Mouse (Mus musculus): ENCODE measurements at regions not wholly inside any gene's neighbourhood (a gene's known extent, or its start where the extent isn't known, plus 50 kb on each side); places are given as distances from the start of the nearest gene placed in this dataset.
"Not testable (repeated sequence)": the region's sequence is repeated elsewhere in the genome, so short reads cannot be mapped to it uniquely, and the experiment has no call there.

DNA sequence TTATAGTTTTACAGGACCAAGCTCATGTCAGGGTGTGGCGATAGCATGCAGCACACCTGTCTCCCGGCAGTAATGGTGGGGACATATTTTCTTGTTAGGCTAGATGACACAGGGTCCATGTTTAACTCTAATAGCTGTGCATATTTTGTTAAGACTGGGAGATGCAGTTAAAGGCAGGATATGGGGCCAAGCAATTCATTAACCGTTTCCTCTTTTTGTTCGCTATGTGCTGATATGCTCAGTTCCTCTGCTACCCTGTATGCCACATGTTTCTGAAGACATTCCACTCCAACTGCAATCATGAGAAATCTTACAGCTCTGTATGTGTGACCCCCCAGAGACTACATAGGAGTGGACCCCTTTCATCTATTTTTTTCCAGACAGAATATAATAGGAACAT, 104.0 kb upstream of the Stt3b start:
- no peak for DNase-seq (ENCODE audit: low read depth, low spot score)

DNA sequence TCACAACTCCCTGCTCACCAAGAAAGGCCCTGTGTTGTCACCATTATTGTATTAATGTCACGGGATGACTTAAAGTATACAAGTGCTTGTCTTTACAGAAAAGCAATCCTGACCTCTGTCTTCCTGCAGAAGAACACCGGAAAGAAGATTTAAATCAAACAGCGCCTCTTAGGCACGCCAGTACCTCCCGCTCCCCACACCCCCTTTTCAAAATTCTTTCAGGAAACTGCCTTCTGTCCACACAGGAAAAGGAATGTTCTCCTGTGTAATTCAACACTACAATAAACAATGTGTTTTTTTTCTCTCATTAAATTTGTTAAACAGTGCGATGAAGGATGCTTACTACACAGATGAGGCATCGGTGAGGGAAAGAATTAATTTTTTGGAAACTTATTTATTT, 112.6 kb upstream of the Stt3b start:
- DNase-seq (ENCODE audit: low read depth, low spot score), result no peak

DNA sequence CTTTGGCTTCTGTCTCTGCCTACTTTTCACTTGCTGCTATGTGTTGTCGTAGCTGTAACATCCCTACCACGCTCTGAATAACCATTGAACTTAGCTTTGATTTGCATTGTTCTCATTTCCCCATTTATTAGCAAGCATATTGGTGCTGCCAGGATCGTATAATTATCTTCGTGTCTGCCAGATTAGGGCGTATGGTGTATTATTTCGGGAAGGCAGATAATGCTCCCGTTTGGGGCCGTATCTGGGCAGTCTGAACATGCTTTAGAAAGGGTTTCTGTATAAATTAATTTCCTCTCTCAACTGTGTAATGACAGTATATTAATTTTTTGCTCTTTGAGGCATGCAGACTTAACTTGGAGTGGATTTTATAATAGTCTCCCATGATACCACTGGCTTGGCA, 116.5 kb upstream of the Stt3b start:
- DNase-seq (ENCODE audit: low read depth, low spot score), result no peak

DNA sequence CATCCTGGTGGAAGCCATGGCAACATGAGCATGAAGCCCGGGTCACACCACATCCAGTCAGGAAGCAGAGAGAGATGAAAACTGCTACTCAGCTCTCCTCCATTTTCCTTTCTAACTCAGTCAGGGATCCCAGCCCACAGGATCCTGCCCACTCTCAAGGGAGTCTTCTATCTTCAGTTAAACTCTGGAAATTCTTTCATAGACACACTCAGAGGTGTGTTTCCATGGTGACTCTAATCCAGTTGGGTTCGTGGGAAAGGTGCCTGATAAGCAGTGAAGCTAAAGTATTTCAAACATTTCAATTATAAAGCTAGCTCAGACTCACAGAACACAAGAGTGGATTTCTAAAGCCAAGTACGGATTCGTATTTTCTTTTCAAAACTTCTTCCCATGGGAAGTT, 120.0 kb upstream of the Stt3b start:
- DNase-seq (ENCODE audit: low read depth, low spot score), result no peak

DNA sequence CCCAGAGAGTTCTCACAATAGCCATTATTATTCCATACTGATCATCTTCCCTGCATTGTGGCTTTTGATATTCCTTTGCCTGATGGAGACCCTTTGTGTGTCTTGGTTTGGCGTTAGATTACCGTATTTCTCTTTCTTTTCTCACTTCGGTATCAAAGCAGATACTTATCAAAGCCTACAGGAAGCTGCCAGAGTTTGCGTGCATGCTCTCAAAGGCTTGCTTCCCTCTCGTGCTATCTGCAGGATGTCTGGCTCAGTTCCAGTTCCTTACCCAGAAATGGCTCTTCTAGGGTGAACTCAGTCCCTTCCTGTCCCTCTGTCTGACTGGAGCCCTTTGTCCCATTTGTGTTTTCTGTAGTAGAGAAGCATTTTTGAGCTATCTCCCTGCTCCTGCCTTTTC, 124.5 kb upstream of the Stt3b start:
- DNase-seq (ENCODE audit: low read depth, low spot score), result no peak

DNA sequence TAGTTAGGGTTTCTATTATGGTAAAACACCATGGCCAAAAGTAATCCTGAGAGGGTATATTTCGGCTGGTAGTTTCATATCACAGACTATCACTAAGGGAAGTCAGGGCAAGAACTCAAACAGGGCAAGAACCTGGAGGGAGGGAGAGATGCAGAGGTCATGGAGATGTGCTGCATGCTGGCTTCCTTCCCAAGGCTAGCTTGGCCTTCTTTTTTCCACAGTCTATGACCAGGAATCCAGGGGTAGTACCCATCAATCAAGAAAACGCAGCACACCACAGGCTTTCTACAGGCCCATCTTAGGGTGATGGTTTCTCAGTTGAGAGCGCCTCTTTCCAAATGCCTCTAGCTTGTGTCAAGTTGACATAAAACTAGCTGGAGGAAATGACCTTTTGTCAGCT, 126.1 kb upstream of the Stt3b start:
- no peak for DNase-seq (ENCODE audit: low read depth, low spot score)

DNA sequence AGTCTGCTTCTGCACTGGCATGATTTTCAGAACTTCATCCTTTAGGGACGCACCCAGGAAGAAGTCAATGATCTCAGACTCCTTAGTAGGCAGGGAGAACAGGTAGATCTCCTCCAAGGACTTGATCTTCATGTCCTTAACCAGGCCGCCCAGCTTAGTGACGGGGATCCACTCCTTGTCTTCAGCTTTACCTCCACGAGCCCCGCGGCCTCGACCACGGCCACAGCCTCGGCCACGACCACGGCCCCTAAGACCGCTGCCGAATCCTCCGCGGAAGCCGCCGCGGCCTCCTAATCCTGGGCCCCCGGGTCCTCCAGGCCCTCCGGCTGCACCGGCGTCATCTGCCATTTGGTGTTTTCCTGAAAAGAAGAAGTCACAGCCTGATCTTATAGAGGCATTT, 128.0 kb upstream of the Stt3b start:
- DNase-seq (ENCODE audit: low read depth, low spot score), result not testable (repeated sequence)

DNA sequence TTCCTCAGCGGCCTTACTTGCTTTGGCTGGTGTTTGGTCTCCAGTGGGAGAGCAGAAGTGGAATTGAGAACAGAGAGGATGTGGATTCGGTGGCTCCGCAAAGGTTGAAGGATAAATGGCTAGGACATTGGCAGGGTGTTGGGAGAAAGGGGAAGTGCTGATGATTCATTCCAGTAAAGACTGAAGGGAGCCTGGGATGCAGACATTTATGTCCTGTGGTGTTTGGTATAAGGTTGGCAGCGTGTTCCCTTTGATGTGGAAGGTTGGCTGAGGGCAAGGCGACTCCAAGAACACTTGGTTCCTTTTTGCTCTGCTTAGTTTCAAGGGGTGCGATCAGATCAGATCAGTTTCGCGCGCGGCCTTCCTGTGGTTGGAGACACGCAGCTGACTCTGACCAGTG, 136.5 kb upstream of the Stt3b start:
- DNase-seq (ENCODE audit: low read depth, low spot score), result no peak

DNA sequence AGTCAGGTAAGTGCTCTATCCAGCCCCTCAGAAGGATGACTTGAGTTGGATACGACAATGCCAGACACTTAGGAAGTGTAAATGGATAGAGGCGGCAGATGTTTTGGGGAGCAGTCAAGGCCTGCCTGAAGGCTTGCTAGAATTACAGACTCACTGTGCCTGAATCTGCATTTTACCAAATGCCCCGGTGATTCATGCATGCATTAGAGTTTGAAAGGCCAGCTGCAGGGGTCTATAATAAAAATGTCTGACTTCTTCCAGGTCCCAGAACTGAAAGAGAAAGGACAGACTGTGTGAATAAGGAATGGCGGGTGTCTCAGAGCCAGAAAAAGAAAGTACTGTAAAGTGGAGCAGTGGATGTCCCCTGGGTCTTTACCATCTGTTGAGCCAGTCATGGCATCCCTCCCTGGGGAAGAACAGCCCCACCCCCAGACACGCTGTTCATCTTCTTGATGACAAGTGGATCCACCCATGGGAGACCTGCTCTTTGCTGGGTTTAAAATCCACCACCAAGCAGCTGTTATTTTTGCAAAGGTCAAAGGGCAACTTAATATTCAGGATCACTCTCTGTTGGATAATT, 140.6 kb upstream of the Stt3b start:
- DNase-seq (ENCODE audit: low read depth, low spot score), result peak; percentile 56

DNA sequence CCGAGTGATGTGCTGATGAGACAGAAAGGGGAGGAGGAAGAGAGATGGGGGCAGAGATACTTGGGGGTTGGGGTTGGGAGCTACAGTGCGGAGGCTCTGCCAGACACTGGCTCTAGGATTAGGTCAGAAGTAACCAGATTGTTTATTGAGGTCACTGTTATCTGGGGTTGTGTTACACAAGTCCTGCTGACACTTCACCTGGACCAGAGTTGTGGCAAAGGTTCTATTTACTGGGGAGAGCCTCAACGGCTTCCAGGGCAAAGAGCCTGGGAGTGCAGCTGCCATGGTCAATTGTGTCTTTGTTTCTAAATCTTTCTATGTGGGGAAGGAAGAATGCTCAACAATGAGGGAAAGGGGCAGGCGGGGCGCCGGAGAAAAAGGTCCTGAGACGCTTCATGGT, 144.6 kb upstream of the Stt3b start:
- no peak for DNase-seq (ENCODE audit: low read depth, low spot score)

DNA sequence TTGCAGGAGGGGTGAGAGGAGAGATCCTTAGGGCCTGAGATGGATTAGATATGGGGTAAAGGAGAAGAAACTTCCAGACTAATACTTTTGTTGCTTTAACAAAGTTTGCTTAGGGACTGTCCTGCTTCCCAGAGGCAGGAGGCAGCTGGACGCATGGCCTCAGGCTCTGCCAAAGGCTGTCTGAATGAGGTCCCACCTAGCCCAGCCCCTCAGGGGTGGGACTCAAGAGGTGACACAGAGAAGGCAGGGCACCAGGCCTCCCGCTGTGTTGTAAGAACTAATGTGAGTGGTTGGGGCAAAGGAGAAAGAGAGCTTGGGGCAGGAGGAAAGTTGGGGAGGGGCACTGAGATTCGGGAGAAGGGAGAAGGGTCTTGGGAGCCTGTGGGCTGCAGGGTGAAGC, 145.9 kb upstream of the Stt3b start:
- no peak for DNase-seq (ENCODE audit: low read depth, low spot score)

DNA sequence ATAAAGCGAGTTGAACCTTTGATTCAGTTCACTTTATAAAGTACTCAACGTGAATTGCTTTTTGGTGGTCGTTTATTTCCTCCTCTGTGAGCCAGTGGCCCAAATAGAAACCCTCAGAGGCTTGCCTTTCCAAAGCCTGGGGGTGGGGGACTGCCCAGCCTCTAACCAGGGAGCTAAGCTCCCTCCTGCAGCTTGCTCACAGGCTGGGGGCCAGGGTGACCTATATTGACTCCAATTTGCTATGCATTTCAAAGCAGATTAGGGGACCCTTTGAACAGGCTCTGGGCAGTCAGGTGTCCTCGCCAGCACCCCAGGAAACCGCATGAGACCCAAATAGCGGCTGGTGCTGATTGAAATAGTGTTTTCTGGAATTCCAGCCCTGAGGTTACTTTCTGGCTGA, 146.4 kb upstream of the Stt3b start:
- DNase-seq (ENCODE audit: low read depth, low spot score), result no peak

DNA sequence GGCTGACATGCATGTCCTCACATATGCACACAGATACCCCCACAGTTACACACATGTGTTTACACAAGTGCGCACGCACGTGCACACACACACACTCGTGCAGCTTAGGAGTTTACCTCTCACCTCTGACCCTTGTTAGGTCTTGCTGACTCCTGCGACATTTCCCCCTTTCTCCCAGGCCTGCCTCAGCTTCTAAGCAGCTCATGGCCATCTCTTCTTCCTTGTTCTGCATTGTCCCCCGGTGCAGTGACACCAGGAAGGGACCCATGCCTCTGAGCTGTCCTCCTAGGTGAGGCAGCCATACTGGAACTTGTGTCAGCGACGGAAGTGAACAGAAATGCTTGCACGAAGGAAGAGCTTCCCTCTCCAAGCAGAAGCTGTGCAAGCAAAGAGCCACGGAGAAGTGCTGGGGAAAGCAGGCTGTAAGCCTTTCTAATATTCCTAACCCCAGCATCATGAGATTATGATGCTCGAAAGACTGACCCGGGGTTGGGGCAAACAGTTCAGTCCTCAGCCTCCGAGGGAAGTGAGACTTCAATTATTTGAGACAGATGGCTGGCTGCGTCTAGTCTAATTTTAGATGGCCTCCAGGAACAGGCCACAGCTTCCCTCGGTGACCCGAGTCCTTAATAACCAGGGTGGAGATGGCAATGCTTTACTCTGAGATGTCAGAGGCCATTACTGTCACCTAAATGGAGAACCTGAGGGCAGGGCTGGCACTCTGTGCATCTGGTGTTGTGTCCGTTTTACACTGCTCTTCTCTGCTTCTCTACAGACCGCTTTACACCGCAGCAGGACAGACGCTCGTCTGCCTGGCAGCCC, 147.9 kb upstream of the Stt3b start:
- DNase-seq (ENCODE audit: low read depth, low spot score), result no peak

DNA sequence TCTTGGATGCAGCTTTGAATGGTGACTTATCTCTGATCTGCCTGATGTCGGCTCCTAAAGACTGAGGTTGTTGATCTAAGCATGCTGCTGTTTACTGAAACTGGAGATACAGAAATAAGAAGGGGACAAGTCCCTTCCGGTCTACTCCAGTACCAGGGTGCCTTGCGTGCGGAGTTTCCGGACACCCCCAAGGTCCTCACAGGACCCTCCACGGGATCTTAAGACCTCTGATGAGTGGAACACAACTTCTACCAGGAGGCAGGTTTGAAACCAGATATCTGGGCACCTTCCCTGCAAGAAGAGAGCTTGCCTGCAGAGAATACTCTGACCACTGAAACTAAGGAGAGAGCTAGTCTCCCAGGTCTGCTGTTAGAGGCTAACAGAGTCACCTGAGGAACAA, 148.9 kb upstream of the Stt3b start:
- not testable (repeated sequence) for DNase-seq (ENCODE audit: low read depth, low spot score)

DNA sequence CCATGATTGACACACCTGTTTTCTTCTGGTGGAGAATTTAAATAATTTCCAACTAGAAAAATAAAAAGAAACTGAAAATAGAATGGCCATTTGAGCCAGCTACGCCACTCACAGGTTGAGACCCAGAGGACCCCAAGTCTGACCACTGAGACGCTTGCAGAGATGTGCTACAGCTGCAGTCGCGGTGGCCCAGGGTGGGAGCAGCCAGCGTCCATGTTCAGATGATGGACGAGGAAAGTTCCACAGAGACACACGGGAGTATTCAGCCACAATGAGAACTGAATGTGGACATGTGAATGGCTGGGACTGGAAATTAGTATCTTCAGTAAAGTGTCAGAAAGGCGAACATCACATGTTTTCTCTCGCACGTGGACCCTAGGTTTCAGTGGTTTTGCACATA, 155.1 kb upstream of the Stt3b start:
- no peak for DNase-seq (ENCODE audit: low read depth, low spot score)

DNA sequence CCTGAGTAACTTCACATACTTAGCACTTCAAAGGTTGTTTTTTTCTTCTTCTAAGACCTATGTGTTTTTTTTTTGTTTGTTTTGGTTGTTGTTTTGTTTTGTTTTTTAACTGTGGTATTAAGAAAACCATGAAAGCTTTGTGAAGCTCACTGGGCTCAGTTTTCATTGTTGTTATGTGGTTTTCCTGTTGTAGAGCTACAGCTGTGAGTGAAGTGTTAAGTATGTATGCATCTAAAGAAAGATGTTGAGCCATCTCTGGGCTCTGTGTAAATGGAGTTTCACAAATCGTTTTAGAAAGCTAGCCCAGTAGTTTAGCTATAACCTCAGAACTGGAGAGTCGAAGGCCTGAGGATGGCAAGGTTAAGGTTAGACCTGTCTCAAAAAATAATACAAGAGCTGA, 158.4 kb upstream of the Stt3b start:
- DNase-seq (ENCODE audit: low read depth, low spot score), result no peak

DNA sequence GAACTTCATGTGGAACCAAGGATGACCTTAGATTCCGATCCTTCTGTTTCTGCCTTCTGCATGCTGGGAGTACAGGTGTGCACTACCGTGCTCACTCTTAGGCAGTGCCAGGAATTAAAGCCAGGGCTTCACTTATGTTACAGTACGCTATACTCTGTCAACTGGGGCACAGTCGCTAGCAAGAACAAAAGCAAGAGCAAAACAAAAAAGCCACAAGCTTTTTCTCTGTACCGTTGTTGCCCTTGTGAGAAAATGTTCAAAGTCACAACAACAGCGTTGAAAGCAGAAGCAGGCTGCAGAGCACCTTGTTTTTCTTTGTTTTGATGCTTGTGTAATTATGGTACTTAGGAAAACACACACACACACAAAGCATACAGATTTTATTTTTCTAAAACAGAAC, 161.4 kb upstream of the Stt3b start:
- DNase-seq (ENCODE audit: low read depth, low spot score), result no peak

DNA sequence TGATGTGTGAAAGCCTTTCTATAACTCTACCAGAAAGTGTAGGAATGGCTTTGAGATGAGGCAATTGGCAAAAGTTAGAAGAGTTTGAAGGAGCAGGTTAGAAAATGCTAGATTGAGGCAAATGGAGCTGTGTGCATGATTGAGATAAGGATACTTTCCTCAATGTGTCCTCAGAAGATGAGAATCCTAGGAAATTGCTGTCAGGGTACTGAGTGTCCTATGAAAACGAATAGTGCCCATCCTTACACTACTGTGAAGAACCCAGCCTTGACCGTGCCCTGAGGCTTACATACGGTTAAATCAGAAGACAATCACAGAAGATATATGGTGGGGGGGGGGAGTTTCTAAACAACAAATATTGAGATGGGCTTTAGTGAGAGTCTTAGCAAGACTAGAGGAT, 162.8 kb upstream of the Stt3b start:
- no peak for DNase-seq (ENCODE audit: low read depth, low spot score)

DNA sequence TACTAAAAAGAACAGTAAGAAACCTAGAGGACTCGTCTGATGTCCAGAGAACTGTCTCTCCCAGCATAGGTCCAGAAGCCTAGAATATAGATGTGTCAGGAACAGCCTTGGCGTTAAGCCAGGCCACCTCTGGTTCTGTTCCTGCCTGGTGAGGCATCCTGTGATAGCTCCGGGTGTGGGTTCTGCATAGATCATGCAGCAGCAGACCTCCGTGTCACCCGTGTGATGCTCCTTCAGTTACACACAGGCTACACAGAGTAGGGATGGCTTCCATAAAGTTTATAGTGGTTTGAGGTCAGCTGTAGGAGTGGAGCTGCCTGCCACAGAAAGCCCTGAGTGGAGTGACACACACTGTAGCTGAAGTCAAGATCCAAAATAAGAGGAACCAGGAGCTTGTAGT, 163.6 kb upstream of the Stt3b start:
- no peak for DNase-seq (ENCODE audit: low read depth, low spot score)

DNA sequence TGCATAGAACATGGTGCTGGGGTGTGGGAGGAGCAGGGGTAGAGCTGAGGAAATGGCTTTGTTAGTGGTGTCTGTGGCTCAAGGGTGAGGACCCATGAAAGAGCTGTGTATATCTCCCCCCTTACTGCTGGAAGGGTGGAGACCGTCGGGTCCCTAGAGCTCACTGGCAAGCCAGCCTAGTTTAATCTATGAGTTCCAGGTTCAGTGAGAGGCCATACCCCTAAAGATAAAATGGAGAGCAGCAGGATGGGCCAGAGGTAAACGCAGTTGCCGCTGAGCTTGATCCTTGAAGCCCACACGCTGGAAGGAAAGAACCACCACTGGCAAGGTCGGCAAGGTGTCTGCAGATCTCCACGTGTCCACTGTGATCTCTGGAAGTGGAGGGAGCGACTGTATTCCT, 164.1 kb upstream of the Stt3b start:
- DNase-seq (ENCODE audit: low read depth, low spot score), result no peak

DNA sequence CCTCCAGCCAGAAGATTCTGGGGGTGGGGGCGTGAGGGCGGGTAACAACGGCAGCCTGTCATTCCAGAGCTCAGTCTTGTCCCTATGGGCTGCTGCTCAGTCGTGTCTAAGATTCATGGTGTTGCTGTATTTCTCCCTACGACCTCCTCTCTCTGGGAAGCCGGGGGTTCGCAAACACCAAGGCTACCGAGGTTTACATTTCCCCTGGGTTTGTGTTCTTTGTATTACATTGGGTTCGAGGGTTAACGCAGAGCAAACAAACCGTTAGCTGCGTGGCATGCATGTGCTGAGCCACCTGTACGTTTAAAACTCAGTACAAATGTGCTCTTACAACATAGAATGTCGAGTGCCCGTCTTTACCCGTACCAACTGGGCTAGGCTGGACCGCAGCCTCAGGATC, 166.0 kb upstream of the Stt3b start:
- no peak for DNase-seq (ENCODE audit: low read depth, low spot score)

DNA sequence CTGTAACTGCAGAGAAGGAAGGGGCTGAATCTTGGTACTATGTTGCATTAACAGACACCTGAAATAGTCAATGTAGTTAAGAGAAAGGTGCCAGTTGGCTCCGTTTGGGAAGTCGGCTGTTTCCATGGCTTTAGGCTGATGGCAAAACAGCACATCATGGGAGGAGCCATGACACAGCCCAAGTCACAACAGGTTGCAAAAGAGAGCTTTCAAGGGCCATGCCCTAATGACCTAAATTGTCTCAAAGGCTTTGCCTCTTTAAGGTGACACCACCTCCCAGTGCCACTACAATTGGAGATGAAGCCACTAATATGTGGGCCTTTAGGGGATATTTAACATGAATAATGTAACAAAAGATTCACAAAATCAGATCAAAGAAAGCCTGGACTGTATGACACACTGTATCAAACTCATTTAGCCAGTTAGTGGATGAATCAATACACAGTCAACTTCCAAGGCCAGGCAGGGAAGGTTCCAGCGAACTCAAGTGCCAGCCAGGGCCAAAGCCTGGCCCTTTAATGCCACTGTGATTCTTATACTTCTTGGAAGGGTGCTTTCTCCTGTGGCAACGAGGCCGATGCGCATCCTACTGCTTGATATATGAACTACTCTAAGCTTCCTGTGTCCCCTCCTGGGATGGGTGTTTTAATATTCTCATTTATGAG, 167.5 kb upstream of the Stt3b start:
- no peak for DNase-seq (ENCODE audit: low read depth, low spot score)

DNA sequence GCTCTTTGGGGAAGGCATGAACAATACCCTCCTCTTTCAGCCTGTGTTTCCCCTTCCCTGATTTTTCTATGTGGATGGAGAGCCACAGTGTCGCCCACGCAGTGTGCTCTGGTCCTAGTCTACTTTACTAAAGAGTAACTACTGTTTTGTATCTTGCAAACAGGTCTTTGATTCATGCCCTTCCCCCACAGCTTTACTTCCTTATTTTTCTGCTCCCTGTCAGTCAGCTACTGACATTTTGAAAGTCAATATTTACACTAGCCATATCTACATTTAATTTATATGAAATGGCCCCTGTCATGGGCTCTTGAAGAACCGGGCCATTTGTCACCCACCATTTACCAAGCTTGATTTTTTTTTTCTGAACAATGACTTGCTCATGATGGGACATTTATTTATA, 168.7 kb upstream of the Stt3b start:
- DNase-seq (ENCODE audit: low read depth, low spot score), result no peak
